9 mouse cellular contexts compared by ENCODE assay signal in genomic region chr5:142937956-142938727, GRCm38 (mm10). TPM values are rescaled to one million over a fixed set of nuclear protein-coding genes. Genes with fewer than 3 reads are reported as not detected.
DNase-seq lines count a peak whose midpoint lies in the region; ATAC-seq lines count a peak whose summit lies in the region.
"Had no signal": no experiment of that assay in that cellular context is flagged by ENCODE, and none has a peak within 500 bp of the region (broad histone marks: within the 10 kb centered on the region; RNA-seq: fewer than 3 reads in every experiment).

No protein-coding gene starts in this region.

- WGBS in kidney, embryonic 15.5 days, result 33% methylated on average over 19 of the region's 19 CpGs

- no peaks in the 10 kb centered on the region for H3K36me3 ChIP-seq in kidney, embryonic 15.5 days
- H3K36me3 ChIP-seq: hindbrain, embryonic 15.5 days had no signal

- H3K9me3 ChIP-seq in kidney, embryonic 15.5 days (replicated peaks), result no peaks in the 10 kb centered on the region
- H3K9me3 ChIP-seq: hindbrain, embryonic 15.5 days had no signal

- H3K27me3 ChIP-seq in kidney, embryonic 15.5 days, result no peaks in the 10 kb centered on the region
- H3K27me3 ChIP-seq: hindbrain, embryonic 15.5 days had no signal

- peak; percentile 71 for ATAC-seq in common myeloid progenitor, adult 5-6 weeks (replicated peaks; ENCODE audit: low read depth, poor library complexity, severe bottlenecking)
- ATAC-seq in kidney, embryonic 15.5 days (replicated peaks; ENCODE audit: low FRiP score), result no peak

- no peak overlapping the region for H3K27ac ChIP-seq in kidney, embryonic 15.5 days
- H3K27ac ChIP-seq: hindbrain, embryonic 15.5 days had no signal

- H3K4me3 ChIP-seq in kidney, embryonic 15.5 days (replicated peaks), result no peak overlapping the region
- H3K4me3 ChIP-seq: hindbrain, embryonic 15.5 days had no signal

- peaks cover 13% of the 10 kb centered on the region for H3K4me1 ChIP-seq in kidney, embryonic 15.5 days
- H3K4me1 ChIP-seq: hindbrain, embryonic 15.5 days had no signal

- peak overlapping the region; percentile 36 for H3K4me2 ChIP-seq in kidney, embryonic 15.5 days
- H3K4me2 ChIP-seq: hindbrain, embryonic 15.5 days had no signal

- DNase-seq in frontal cortex, postnatal 36 days (ENCODE audit: low spot score in 2 of 2), result peak; percentile 23 to 47
- no peak for DNase-seq in frontal cortex, postnatal 10 days (ENCODE audit: low spot score in 2 of 2)
- DNase-seq in 3T3-L1 (ENCODE audit: low read depth, low spot score), result peak; percentile 72
- peak; percentile 61 for DNase-seq in mesoderm, embryonic 11.5 days (ENCODE audit: low read depth, low spot score)
- no peak for DNase-seq in natural killer cell, adult 2 months (ENCODE audit: low spot score in 2 of 2)
- DNase-seq in cerebellum, adult 18-20 months, result no peak

- peak overlapping the region; percentile 23; the same call in 1 of the 2 replicates for H3K9ac ChIP-seq in kidney, embryonic 15.5 days
- H3K9ac ChIP-seq: hindbrain, embryonic 15.5 days had no signal

RNA-seq across cellular contexts. Expression of gene Fscn1, which starts 22.0 kb away (rescaled TPM):
- total RNA-seq in common myeloid progenitor, adult 5-6 weeks (2017), result 0.64 TPM in 1 of 2 replicates, not detected in the other
- 320 and 348 TPM in 2 replicates for polyA plus RNA-seq in kidney, embryonic 15.5 days (2015; fragmentation: Nextera tagmentation; extraction: Ambion mirVana)

RNA-seq across cellular contexts. Expression of gene Actb, which starts 31.6 kb away (rescaled TPM):
- 1,770 and 1,788 TPM in 2 replicates for total RNA-seq in common myeloid progenitor, adult 5-6 weeks (2017)
- 14,718 and 15,443 TPM in 2 replicates for polyA plus RNA-seq in kidney, embryonic 15.5 days (2015; fragmentation: Nextera tagmentation; extraction: Ambion mirVana)

RNA-seq across cellular contexts. Expression of gene Fbxl18, which starts 42.9 kb away (rescaled TPM):
- total RNA-seq in common myeloid progenitor, adult 5-6 weeks (2017), result 2.0 and 3.9 TPM in 2 replicates
- polyA plus RNA-seq in kidney, embryonic 15.5 days (2015; fragmentation: Nextera tagmentation; extraction: Ambion mirVana), result 16.7 and 17.8 TPM in 2 replicates

Comparison
In these comparisons a context has a peak if more than half of its experiments do, and no peak if none do; other contexts are left out.
1. DNase-seq: peak in frontal cortex, postnatal 36 days (2 of 2), 3T3-L1 (single experiment) and mesoderm, embryonic 11.5 days (single experiment); none in frontal cortex, postnatal 10 days (0 of 2), natural killer cell, adult 2 months (0 of 2) and cerebellum, adult 18-20 months (0 of 2).